Mouse (Mus musculus) spleen, adult 2 months (tissue): ENCODE measurements around the gene Entpd1. TPM values are rescaled to one million over a fixed set of nuclear protein-coding genes. Genes with fewer than 3 reads are reported as not detected.

Experiments
- DNase-seq, 2 experiments: peaks; one replicate each; pipeline versions ENCODE4 v3.0.0 to v3.0.0-alpha.2; 2012 to 2021; ENCODE audit warnings: low spot score in 2 of 2, low read depth in 1 of 2
- H3K27ac ChIP-seq: fragments of 200-500 bp; 2 replicates; pipeline ENCODE4 v1.5.1; 2012; ENCODE audit warnings: low read length, inconsistent platforms; ENCODE audit not compliant: insufficient read depth
- H3K27me3 ChIP-seq: fragments of 200-500 bp; 2 replicates; pipeline ENCODE4 v1.6.1; 2012; ENCODE audit warnings: mild to moderate bottlenecking, moderate library complexity, low read length, inconsistent platforms; ENCODE audit not compliant: control insufficient read depth, insufficient read depth
- H3K36me3 ChIP-seq: fragments of 200-500 bp; 2 replicates; pipeline ENCODE4 v1.6.1; 2012; ENCODE audit warnings: mild to moderate bottlenecking, low read length, inconsistent platforms; ENCODE audit not compliant: control insufficient read depth, insufficient read depth
- H3K4me1 ChIP-seq: fragments of 200-500 bp; 2 replicates; pipeline ENCODE4 v1.6.1; 2011; ENCODE audit warnings: inconsistent platforms; ENCODE audit not compliant: control insufficient read depth, insufficient read depth, insufficient read length
- H3K4me3 ChIP-seq: fragments of 200-500 bp; 2 replicates; pipeline ENCODE4 v1.5.1; 2011; ENCODE audit warnings: mild to moderate bottlenecking, inconsistent platforms; ENCODE audit not compliant: insufficient read depth, insufficient read length; ENCODE audit errors: extremely low read depth
- CTCF ChIP-seq: fragments of 200-500 bp; IDR thresholded peaks from 2 replicates; pipeline ENCODE4 v1.5.1; 2011; ENCODE audit warnings: mild to moderate bottlenecking, inconsistent platforms; ENCODE audit not compliant: insufficient read depth, insufficient read length, insufficient replicate concordance; ENCODE audit errors: extremely low read depth
- POLR2A ChIP-seq: fragments of 200-500 bp; IDR thresholded peaks from 2 replicates; pipeline ENCODE4 v1.6.1; 2011; ENCODE audit warnings: low read depth, low read length, inconsistent platforms
- WGBS: fragments of 180-500 bp; shearing (Covaris S2); methylation state at CpG from one replicate; pipeline ENCODE4 v1.1.7; 2018; 5-methylcytosine and 5-hydroxymethylcytosine counted together
- polyA plus RNA-seq: library from polyadenylated mRNA; depleted of rRNA; stranded (reverse); fragments of >200 nt; gene quantifications from 2 replicates; pipeline ENCODE4 v1.2.3, GENCODE M21; 2012; rRNA removed

Gene Entpd1
- polyA plus RNA-seq, 1 experiment: 10.5 TPM

GRCm38 (mm10) chr19:40769341-40769770, 157.2 kb downstream of the Entpd1 start:
- WGBS: 78% methylated on average over 7 of the region's 7 CpGs
- no peak overlapping the region for H3K27ac ChIP-seq
- H3K4me3 ChIP-seq: no peak overlapping the region
- no peaks in the 10 kb centered on the region for H3K36me3 ChIP-seq
- DNase-seq: no peak
- no peaks in the 10 kb centered on the region for H3K4me1 ChIP-seq
- TF ChIP-seq POLR2A (no peak), CTCF (no peak)
- H3K27me3 ChIP-seq: no peaks in the 10 kb centered on the region; the same call in 1 of the 2 replicates

DNA sequence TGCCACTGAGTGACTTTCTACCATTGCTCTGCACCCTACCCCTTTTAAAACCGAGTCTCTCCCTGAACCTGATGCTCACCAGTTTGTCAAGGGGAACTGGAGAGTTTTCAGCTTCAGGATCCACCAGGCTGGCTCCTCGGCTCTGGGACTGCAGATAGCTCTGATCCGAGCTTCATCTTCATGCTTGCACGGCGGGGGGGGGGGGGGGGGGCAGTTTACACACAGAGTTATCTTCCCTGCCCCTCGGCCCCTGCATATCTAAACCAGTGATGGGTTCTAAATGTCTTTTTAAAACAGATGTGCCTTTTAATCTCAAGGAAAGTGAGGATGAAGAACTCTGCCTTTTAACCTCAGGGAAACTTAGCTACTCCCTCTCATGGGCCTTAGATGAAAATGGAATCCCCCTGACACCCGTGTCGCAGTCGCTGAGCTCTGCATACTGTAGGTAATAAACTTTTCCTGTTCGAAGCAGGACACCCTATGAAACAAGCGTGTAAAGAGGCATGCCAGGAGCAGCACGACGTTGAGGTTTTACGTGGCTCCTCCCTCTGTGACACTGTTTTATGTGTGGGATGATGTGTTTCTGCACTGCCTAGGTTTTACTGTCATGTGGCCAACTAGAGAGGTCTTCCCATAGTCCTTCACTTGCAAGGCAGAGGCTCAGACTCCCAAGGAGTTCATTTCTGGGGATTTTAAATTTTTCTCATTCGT, 176.0 kb downstream of the Entpd1 start:
- Histone ChIP-seq H3K4me1 (no peaks in the 10 kb centered on the region), H3K36me3 (no peaks in the 10 kb centered on the region), H3K27me3 (no peaks in the 10 kb centered on the region), H3K27ac (no peak overlapping the region), H3K4me3 (no peak overlapping the region)
- TF ChIP-seq CTCF (no peak), POLR2A (no peak)
- no peak for DNase-seq
- 48% methylated on average over 15 of the region's 15 CpGs for WGBS

DNA sequence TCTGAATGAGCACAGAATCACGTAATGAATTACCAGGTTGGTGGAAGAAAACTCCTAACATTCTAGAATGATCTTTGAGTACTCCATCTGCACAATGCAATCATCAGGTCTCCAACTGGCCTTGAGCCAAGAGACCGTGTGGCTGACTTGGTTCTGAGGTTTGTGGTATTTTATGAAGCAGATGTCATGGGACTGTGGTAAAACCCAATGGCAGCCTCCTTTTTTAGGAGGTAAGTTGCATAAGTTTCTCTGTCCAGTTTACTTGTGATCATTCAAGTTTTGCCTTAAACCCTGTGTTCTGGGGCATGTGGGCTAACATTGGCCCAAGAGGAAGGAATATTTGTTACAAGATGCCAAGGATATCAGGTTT, 176.5 kb downstream of the Entpd1 start:
- no peak for TF ChIP-seq POLR2A
- TF ChIP-seq CTCF: no peak
- peak in 1 of 2 experiments; percentile 9 for DNase-seq
- 15% methylated on average over 2 of the region's 2 CpGs for WGBS
- Histone ChIP-seq H3K27me3 (no peaks in the 10 kb centered on the region), H3K27ac (no peak overlapping the region), H3K4me1 (no peaks in the 10 kb centered on the region), H3K36me3 (no peaks in the 10 kb centered on the region), H3K4me3 (no peak overlapping the region)

Other genes starting within 250 kb of the Entpd1 start
- gene Sorbs1, start 98.6 kb upstream of the Entpd1 start, polyA plus RNA-seq: 6.2 and 6.4 TPM in 2 replicates
- 18.0 and 27.1 TPM in 2 replicates for gene Aldh18a1, start 23.9 kb upstream of the Entpd1 start, polyA plus RNA-seq
- gene Tctn3, start 133 bp upstream of the Entpd1 start, polyA plus RNA-seq: 4.4 and 4.5 TPM in 2 replicates
- gene Cc2d2b, start 136.4 kb downstream of the Entpd1 start, polyA plus RNA-seq: 0.04 TPM in 1 of 2 replicates, not detected in the other
- gene Ccnj, start 218.9 kb downstream of the Entpd1 start, polyA plus RNA-seq: 8.4 and 10.5 TPM in 2 replicates